Mouse (Mus musculus): Measurements from ENCODE around the gene Irf2bpl.

GRCm38 (mm10) chr12:86895703-86896409, 11.3 kb upstream of the Irf2bpl start:
- TF ChIP-seq POLR2AphosphoS2 (IDR thresholded peaks at IDR 0.05; ENCODE audit: low read depth, low read length) (no peak), EP300 (IDR thresholded peaks at IDR 0.05; ENCODE audit: low read length) (no peak), ZNF384 (IDR thresholded peaks at IDR 0.05; ENCODE audit: low read depth, low read length) (no peak), CTCF (conservative IDR thresholded peaks at IDR 0.05 in 1 of 2, IDR thresholded peaks at IDR 0.05 in 1 of 2; ENCODE audit: low read depth in 2 of 2, low read length in 2 of 2) (no peak), GABPA (IDR thresholded peaks at IDR 0.05; ENCODE audit: insufficient replicate concordance, low read depth, low read length) (no peak), USF1 (IDR thresholded peaks at IDR 0.05; ENCODE audit: low read depth, low read length) (no peak), NRF1 (IDR thresholded peaks at IDR 0.05; ENCODE audit: low read depth, low read length) (no peak), HCFC1 (IDR thresholded peaks at IDR 0.05; ENCODE audit: low read depth, low read length) (no peak), JUN (IDR thresholded peaks at IDR 0.05; ENCODE audit: insufficient read depth, low read depth, low read length) (no peak)

All from CH12.LX (cell line).